Mouse (Mus musculus) embryonic facial prominence, embryonic 14.5 days (tissue): ENCODE results near the gene Zfp362. TPM values are rescaled to one million over a fixed set of nuclear protein-coding genes. Genes with fewer than 3 reads are reported as not detected.

ENCODE experiments used
- ATAC-seq: fragments of 200-750 bp; cut with Nextera tagmentation; 2 replicates; pipeline ENCODE4 v1.8.0; 2017; ENCODE audit warnings: low read depth, moderate number of reproducible peaks, moderate TSS enrichment
- DNase-seq: peaks from one replicate; pipeline ENCODE4 v3.0.0-alpha.2; 2015; ENCODE audit warnings: low spot score
- H3K27ac ChIP-seq: fragments of 300-500 bp; sonication (generic); replicated peaks from 2 replicates; pipeline ENCODE4 v1.5.1; 2014; ENCODE audit warnings: low read depth, mild to moderate bottlenecking, low read length, moderate library complexity
- H3K27me3 ChIP-seq: fragments of 300-500 bp; sonication (generic); replicated peaks from 2 replicates; pipeline ENCODE4 v1.6.1; 2014; ENCODE audit warnings: low read length; ENCODE audit not compliant: control insufficient read depth, insufficient read depth
- H3K36me3 ChIP-seq: fragments of 300-500 bp; sonication (generic); 2 replicates; pipeline ENCODE4 v1.6.1; 2014; ENCODE audit warnings: low read length, mixed read lengths; ENCODE audit not compliant: control insufficient read depth, insufficient read depth
- H3K4me1 ChIP-seq: fragments of 300-500 bp; sonication (generic); 2 replicates; pipeline ENCODE4 v1.6.1; 2014; ENCODE audit warnings: antibody characterized with exemption, low read length; ENCODE audit not compliant: control insufficient read depth, insufficient read depth
- H3K4me2 ChIP-seq: fragments of 300-500 bp; sonication (generic); 2 replicates; pipeline ENCODE4 v1.6.1; 2014; ENCODE audit warnings: low read depth, mild to moderate bottlenecking, low read length, moderate library complexity, mixed read lengths
- H3K4me3 ChIP-seq: fragments of 300-500 bp; sonication (generic); 2 replicates; pipeline ENCODE4 v1.5.1; 2014; ENCODE audit warnings: low read depth, mild to moderate bottlenecking, low read length
- H3K9ac ChIP-seq: fragments of 300-500 bp; sonication (generic); 2 replicates; pipeline ENCODE4 v1.6.1; 2014; ENCODE audit warnings: low read depth, mild to moderate bottlenecking, low read length, moderate library complexity, mixed read lengths
- H3K9me3 ChIP-seq: fragments of 300-500 bp; sonication (generic); 2 replicates; pipeline ENCODE4 v1.6.1; 2016; ENCODE audit warnings: low read length; ENCODE audit not compliant: control insufficient read depth
- WGBS: fragments of 180-500 bp; shearing (Covaris S2); extraction: QIAGEN DNeasy Blood & Tissue Kit; methylation state at CpG from one replicate; pipeline ENCODE4 v1.1.7; 2014; 5-methylcytosine and 5-hydroxymethylcytosine counted together
- polyA plus RNA-seq: library from polyadenylated mRNA; unstranded; fragments of >200 nt; fragmentation: Nextera tagmentation; extraction: Ambion mirVana; gene quantifications from 2 replicates; pipeline ENCODE4 v1.2.1, GENCODE M21; 2014

Zfp362 gene
- polyA plus RNA-seq, 1 experiment from 2014 or later: 28.6 TPM

GRCm38 (mm10) chr4:128776568-128777289 is 29.1 kb downstream of the Zfp362 start:
- 57% methylated on average over 13 of the region's 20 CpGs for WGBS

DNA sequence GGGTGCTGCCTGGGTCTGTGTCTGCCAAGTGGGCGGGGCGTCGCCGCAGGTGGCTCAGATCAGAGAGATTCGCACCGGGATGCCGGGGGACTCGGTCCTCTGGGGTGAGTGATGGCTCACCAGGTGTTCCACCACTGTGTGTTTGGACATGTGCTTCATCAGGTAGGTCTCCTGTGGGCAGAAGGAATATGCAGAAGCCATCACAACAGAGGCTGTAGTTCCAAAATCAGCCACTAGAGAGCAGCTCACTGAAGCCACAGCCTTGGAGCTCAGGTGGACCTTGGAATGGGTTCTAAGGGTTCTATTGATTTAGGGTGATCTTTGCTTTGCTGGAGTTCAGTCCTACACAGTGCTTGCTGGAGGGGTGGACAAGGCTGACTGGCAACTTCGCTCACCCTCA is 31.4 kb downstream of the Zfp362 start:
- H3K9ac ChIP-seq: no peak overlapping the region
- no peaks in the 10 kb centered on the region for H3K9me3 ChIP-seq
- 90% methylated on average over 9 of the region's 9 CpGs for WGBS
- ATAC-seq (no peak), DNase-seq (peak; percentile 13)
- no peak overlapping the region for H3K4me2 ChIP-seq
- no peak overlapping the region for H3K4me3 ChIP-seq
- H3K27me3 ChIP-seq: no peaks in the 10 kb centered on the region
- H3K36me3 ChIP-seq: peaks cover 75% of the 10 kb centered on the region
- H3K4me1 ChIP-seq: no peaks in the 10 kb centered on the region
- no peak overlapping the region for H3K27ac ChIP-seq

More at GRCm38 (mm10) chr4:128776568-128777289, 29.1 kb downstream of the Zfp362 start:
- no peaks in the 10 kb centered on the region for H3K9me3 ChIP-seq
- H3K4me3 ChIP-seq: no peak overlapping the region
- no peak overlapping the region for H3K4me2 ChIP-seq
- H3K4me1 ChIP-seq: no peaks in the 10 kb centered on the region
- H3K36me3 ChIP-seq: peaks cover 91% of the 10 kb centered on the region
- no peaks in the 10 kb centered on the region for H3K27me3 ChIP-seq
- ATAC-seq: peak; percentile 58
- H3K27ac ChIP-seq: no peak overlapping the region
- peak; percentile 63 for DNase-seq
- no peak overlapping the region for H3K9ac ChIP-seq

DNA sequence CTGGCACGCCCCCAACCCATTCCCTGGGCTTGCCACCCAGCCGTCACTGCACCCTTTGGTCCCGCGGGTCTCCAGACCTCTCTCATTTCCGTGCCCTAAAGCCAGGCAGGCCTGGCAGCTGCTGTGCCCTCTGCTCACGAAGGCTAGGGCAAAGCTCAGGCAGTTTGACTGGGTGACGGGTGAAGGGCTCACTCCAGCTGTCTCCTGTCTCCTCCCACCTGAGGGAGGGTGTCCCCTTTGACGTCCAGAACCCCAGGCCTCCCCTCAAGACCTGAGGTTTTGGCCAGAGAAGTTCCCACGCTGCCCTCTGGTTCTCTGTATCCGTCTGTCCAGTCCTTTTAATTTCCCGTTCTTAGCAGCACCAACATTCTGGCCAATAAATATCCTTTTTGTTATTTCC is 32.0 kb downstream of the Zfp362 start:
- no peak overlapping the region for H3K9ac ChIP-seq
- H3K27me3 ChIP-seq: no peaks in the 10 kb centered on the region
- no peak overlapping the region for H3K27ac ChIP-seq
- no peaks in the 10 kb centered on the region for H3K4me1 ChIP-seq
- DNase-seq (no peak), ATAC-seq (no peak)
- no peak overlapping the region for H3K4me3 ChIP-seq
- no peaks in the 10 kb centered on the region for H3K9me3 ChIP-seq
- H3K4me2 ChIP-seq: no peak overlapping the region
- WGBS: 88% methylated on average over 5 of the region's 11 CpGs
- H3K36me3 ChIP-seq: peaks cover 69% of the 10 kb centered on the region

GRCm38 (mm10) chr4:128770698-128771097 is 35.1 kb downstream of the Zfp362 start:
- WGBS: 90% methylated on average over 5 of the region's 5 CpGs
- Histone ChIP-seq H3K27me3 (no peaks in the 10 kb centered on the region), H3K27ac (no peak overlapping the region), H3K36me3 (peaks cover 40% of the 10 kb centered on the region), H3K9me3 (no peaks in the 10 kb centered on the region), H3K4me3 (no peak overlapping the region), H3K4me1 (no peaks in the 10 kb centered on the region), H3K9ac (no peak overlapping the region), H3K4me2 (no peak overlapping the region)
- peak; percentile 34; the same call in 1 of the 2 replicates for ATAC-seq
- no peak for DNase-seq

DNA sequence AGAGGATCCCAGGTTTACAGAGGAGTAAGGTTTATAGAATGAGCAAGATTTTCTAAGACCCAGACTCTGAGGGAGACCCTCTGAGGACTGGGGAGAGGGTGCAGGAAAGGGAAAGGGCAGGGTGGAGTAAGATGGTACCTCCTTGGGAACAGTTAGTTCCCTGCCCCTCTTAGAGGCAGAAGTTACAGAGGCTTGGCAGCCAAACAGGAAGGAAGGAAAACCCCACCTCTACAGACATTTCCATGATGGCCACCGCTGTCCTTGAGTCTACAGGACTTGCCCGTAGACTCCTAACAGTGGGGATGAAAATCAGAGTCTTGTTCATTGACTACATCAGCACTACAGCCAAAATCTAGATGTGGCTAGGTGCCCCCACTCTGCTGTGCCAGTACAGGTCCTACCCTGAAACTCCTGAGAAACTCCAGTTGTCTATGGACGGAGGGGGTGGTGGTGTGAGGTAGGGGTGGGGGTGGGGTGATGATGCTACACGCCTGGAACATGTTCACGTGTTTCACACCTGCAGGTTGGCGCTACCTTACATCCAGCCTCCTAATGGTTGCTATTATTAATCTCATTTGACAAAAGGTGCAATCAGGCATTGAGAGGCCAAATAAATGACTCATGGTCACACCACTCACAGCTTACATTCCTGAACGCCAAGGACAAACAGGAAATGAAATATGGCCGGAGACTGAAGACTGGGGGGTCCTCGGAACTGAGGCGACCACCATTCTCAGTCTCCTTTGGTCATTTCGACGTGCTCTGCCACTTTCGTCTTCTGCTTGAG is 36.1 kb downstream of the Zfp362 start:
- H3K36me3 ChIP-seq: peaks cover 30% of the 10 kb centered on the region
- ATAC-seq (no peak), DNase-seq (no peak)
- H3K4me3 ChIP-seq: no peak overlapping the region
- H3K9me3 ChIP-seq: no peaks in the 10 kb centered on the region
- H3K4me1 ChIP-seq: no peaks in the 10 kb centered on the region
- no peak overlapping the region for H3K27ac ChIP-seq
- H3K27me3 ChIP-seq: no peaks in the 10 kb centered on the region
- no peak overlapping the region for H3K4me2 ChIP-seq
- H3K9ac ChIP-seq: no peak overlapping the region
- 84% methylated on average over 12 of the region's 13 CpGs for WGBS

DNA sequence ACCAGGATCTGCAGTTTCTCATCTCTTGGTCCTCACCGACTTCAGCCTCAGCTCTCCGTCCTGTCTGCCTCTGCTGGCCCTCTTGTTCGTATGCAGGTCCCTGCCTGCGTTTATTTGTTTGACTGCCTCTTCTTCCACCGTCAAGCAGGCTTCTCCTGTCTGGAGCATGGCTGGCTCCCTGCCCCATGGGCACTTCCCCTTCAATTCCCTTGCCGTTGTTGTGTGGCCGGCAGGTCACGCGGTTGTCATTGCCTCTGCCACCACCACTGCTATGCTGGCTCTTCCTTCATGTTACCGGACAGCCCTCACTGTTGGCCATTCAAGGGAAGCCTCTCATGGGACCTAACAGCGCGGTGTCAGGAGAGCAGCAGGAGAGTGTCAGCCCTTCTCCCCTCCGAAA is 37.7 kb downstream of the Zfp362 start:
- Histone ChIP-seq H3K27me3 (no peaks in the 10 kb centered on the region), H3K4me2 (no peak overlapping the region), H3K36me3 (peaks cover 14% of the 10 kb centered on the region), H3K9ac (no peak overlapping the region), H3K9me3 (peaks cover 6% of the 10 kb centered on the region), H3K4me1 (no peaks in the 10 kb centered on the region), H3K4me3 (no peak overlapping the region), H3K27ac (no peak overlapping the region)
- no peak for DNase-seq
- no peak for ATAC-seq
- WGBS: 70% methylated on average over 13 of the region's 13 CpGs

DNA sequence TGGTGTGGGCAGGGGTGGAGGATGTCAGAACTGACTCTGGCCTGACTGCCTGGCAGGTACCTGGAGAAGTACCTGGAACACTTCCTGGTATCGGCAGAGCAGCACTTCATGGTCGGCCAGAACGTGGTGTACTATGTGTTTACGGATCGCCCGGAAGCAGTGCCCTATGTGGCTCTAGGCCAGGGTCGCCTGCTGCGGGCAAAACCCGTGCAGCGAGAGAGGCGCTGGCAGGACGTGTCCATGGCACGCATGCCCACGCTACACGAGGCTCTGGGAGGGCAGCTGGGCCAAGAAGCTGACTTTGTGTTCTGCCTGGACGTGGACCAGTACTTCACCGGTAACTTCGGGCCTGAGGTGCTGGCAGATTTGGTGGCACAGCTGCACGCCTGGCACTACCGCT is 38.9 kb downstream of the Zfp362 start:
- Histone ChIP-seq H3K9ac (no peak overlapping the region), H3K4me1 (no peaks in the 10 kb centered on the region), H3K9me3 (peaks cover 12% of the 10 kb centered on the region), H3K27ac (no peak overlapping the region), H3K4me2 (no peak overlapping the region), H3K36me3 (peaks cover 3% of the 10 kb centered on the region; the same call in 1 of the 2 replicates), H3K4me3 (no peak overlapping the region), H3K27me3 (no peaks in the 10 kb centered on the region)
- WGBS: 89% methylated on average over 20 of the region's 20 CpGs
- ATAC-seq: no peak
- DNase-seq: no peak

GRCm38 (mm10) chr4:128760029-128760428 is 45.8 kb downstream of the Zfp362 start:
- peaks cover 12% of the 10 kb centered on the region for H3K9me3 ChIP-seq

More at GRCm38 (mm10) chr4:128760029-128760428, 45.8 kb downstream of the Zfp362 start:
- H3K4me2 ChIP-seq: no peak overlapping the region
- no peak for ATAC-seq
- no peaks in the 10 kb centered on the region for H3K27me3 ChIP-seq
- no peak for DNase-seq
- 94% methylated on average over 6 of the region's 6 CpGs for WGBS
- no peak overlapping the region for H3K27ac ChIP-seq
- H3K9ac ChIP-seq: no peak overlapping the region
- H3K36me3 ChIP-seq: no peaks in the 10 kb centered on the region
- no peaks in the 10 kb centered on the region for H3K4me1 ChIP-seq
- no peak overlapping the region for H3K4me3 ChIP-seq
